Mouse (Mus musculus) spleen, postnatal 36 days (tissue): ENCODE results near the gene Tnfrsf4.
A peak's percentile ranks its signal among the peaks of the same experiment; 100 is the strongest.

ENCODE experiments used
- DNase-seq, 2 experiments: peaks; one replicate each; pipeline ENCODE4 v3.0.0; 2022; ENCODE audit warnings: low spot score in 2 of 2, mixed read lengths in 1 of 2

The Tnfrsf4 gene

GRCm38 (mm10) chr4:156013637-156014036 lies at the start of gene Tnfrsf4:
Gene Tnfrsf4 (plus strand): TSS chr4:156013843.
- no peak for DNase-seq

- DNase-seq, result no peak
Measured at GRCm38 (mm10) chr4:155964396-155964795, 49.2 kb upstream of the Tnfrsf4 start.

- DNase-seq, result peak in 1 of 2 experiments; percentile 18
Measured at GRCm38 (mm10) chr4:155969043-155969653, 44.5 kb upstream of the Tnfrsf4 start.

GRCm38 (mm10) chr4:155970286-155970685 lies 43.4 kb upstream of the Tnfrsf4 start:
- DNase-seq, result no peak

- DNase-seq, result no peak
Measured at GRCm38 (mm10) chr4:155972651-155973050, 41.0 kb upstream of the Tnfrsf4 start.

GRCm38 (mm10) chr4:155973239-155973638 lies 40.4 kb upstream of the Tnfrsf4 start:
- no peak for DNase-seq

- no peak for DNase-seq
Measured at GRCm38 (mm10) chr4:155981436-155982082, 32.1 kb upstream of the Tnfrsf4 start.

GRCm38 (mm10) chr4:155983788-155984187 lies 29.9 kb upstream of the Tnfrsf4 start:
- DNase-seq, result no peak

- peak; percentile 3 to 31 for DNase-seq
Measured at GRCm38 (mm10) chr4:155991211-155991907, 22.3 kb upstream of the Tnfrsf4 start.

GRCm38 (mm10) chr4:155991908-155992230 lies 21.8 kb upstream of the Tnfrsf4 start:
- no peak for DNase-seq

- peak; percentile 81 to 92 for DNase-seq
Measured at GRCm38 (mm10) chr4:155992241-155992905, 21.3 kb upstream of the Tnfrsf4 start, which contains the start of the genes B3galt6 and Sdf4. Gene B3galt6 (minus strand): TSS chr4:155992649. Gene Sdf4 (plus strand): TSS chr4:155992872.

- DNase-seq, result peak; percentile 91 to 95
Measured at GRCm38 (mm10) chr4:155992906-155993547, 20.6 kb upstream of the Tnfrsf4 start.

- DNase-seq, result no peak
Measured at GRCm38 (mm10) chr4:155993606-155994005, 20.0 kb upstream of the Tnfrsf4 start.

- no peak for DNase-seq
Measured at GRCm38 (mm10) chr4:156004109-156004508, 9.5 kb upstream of the Tnfrsf4 start.

GRCm38 (mm10) chr4:156008369-156008768 lies 5.3 kb upstream of the Tnfrsf4 start:
- DNase-seq, result no peak

- DNase-seq, result no peak
Measured at GRCm38 (mm10) chr4:156014436-156014835, 793 bp downstream of the Tnfrsf4 start.

- no peak for DNase-seq
Measured at GRCm38 (mm10) chr4:156019771-156020170, 6.1 kb downstream of the Tnfrsf4 start.

GRCm38 (mm10) chr4:156021381-156021780 lies 7.7 kb downstream of the Tnfrsf4 start:
- no peak for DNase-seq

GRCm38 (mm10) chr4:156021942-156022419 lies 8.3 kb downstream of the Tnfrsf4 start:
- DNase-seq, result no peak

- DNase-seq, result no peak
Measured at GRCm38 (mm10) chr4:156023520-156023919, 9.9 kb downstream of the Tnfrsf4 start.

GRCm38 (mm10) chr4:156024184-156024583 lies 10.5 kb downstream of the Tnfrsf4 start:
- no peak for DNase-seq

GRCm38 (mm10) chr4:156026013-156026412 lies 12.4 kb downstream of the Tnfrsf4 start, which contains the start of gene Tnfrsf18:
Gene Tnfrsf18 (plus strand): TSS chr4:156026164.
- DNase-seq, result peak; percentile 46 to 61
